8 mouse cellular contexts compared by ENCODE assay signal in genomic region chr16:87699306-87699692, GRCm38 (mm10). TPM values are rescaled to one million over a fixed set of nuclear protein-coding genes. Genes with fewer than 3 reads are reported as not detected.
A peak's percentile ranks its signal among the peaks of the same experiment; 100 is the strongest.
DNase-seq lines count a peak whose midpoint lies in the region; ATAC-seq and TF ChIP-seq lines count a peak whose summit lies in the region.

No protein-coding gene starts in this region.

- no peak for TF ChIP-seq POLR2A in thymus, adult 2 months (IDR thresholded peaks at IDR 0.05; ENCODE audit: control insufficient read depth, extremely low read depth, insufficient read depth, low read length, poor library complexity)

- H3K4me3 ChIP-seq in thymus, adult 2 months (ENCODE audit: control insufficient read depth, insufficient read depth, low read length), result peak overlapping the region; percentile 68
- peak overlapping the region; percentile 90 for H3K4me3 ChIP-seq in midbrain, embryonic 12.5 days

- no peak for TF ChIP-seq CTCF in thymus, adult 2 months (IDR thresholded peaks at IDR 0.05; ENCODE audit: borderline replicate concordance, control insufficient read depth, extremely low read depth, insufficient read depth, low read length, poor library complexity)

- peak overlapping the region; percentile 96 for H3K9ac ChIP-seq in midbrain, embryonic 12.5 days (replicated peaks)

- DNase-seq in embryo, embryonic 10.5 days (ENCODE audit: low spot score), result peak; percentile 69
- no peak for DNase-seq in embryo, embryonic 11 days
- DNase-seq in thymus, adult 2 months, result peak; percentile 58
- DNase-seq in thymus, postnatal 36 days, result no peak
- peak; percentile 45 to 57 for DNase-seq in frontal cortex, adult 2 months (ENCODE audit: extremely low spot score in 1 of 2, low spot score in 1 of 2)
- peak; percentile 45 to 65 for DNase-seq in layer of hippocampus, postnatal 14 days (ENCODE audit: low spot score in 2 of 2)
- no peak for DNase-seq in urinary bladder, postnatal 4 days (ENCODE audit: low spot score in 2 of 2)

- peak overlapping the region; percentile 69 for H3K4me2 ChIP-seq in midbrain, embryonic 12.5 days (replicated peaks)

- peaks cover 33% of the 10 kb centered on the region for H3K4me1 ChIP-seq in thymus, adult 2 months (replicated peaks; ENCODE audit: control insufficient read depth, insufficient read depth, low read length)
- peaks cover 24% of the 10 kb centered on the region for H3K4me1 ChIP-seq in midbrain, embryonic 12.5 days

- H3K36me3 ChIP-seq in thymus, adult 2 months (ENCODE audit: control insufficient read depth, insufficient read depth, low read length), result no peaks in the 10 kb centered on the region
- no peaks in the 10 kb centered on the region for H3K36me3 ChIP-seq in midbrain, embryonic 12.5 days

- no peaks in the 10 kb centered on the region for H3K27me3 ChIP-seq in thymus, adult 2 months (ENCODE audit: control insufficient read depth, insufficient read depth, low read length)
- H3K27me3 ChIP-seq in midbrain, embryonic 12.5 days, result peaks cover 10% of the 10 kb centered on the region

- no peaks in the 10 kb centered on the region for H3K9me3 ChIP-seq in midbrain, embryonic 12.5 days

- under 1% methylated on average over 20 of the region's 20 CpGs for WGBS in thymus, adult 2 months
- under 1% methylated on average over 20 of the region's 20 CpGs for WGBS in midbrain, embryonic 12.5 days

- H3K27ac ChIP-seq in thymus, adult 2 months (ENCODE audit: control insufficient read depth, insufficient read depth, low read length), result peak overlapping the region; percentile 81
- H3K27ac ChIP-seq in midbrain, embryonic 12.5 days (replicated peaks), result peak overlapping the region; percentile 96

- no peak for ATAC-seq in midbrain, embryonic 12.5 days (ENCODE audit: low FRiP score, low read depth)

RNA-seq across cellular contexts. Expression of gene Bach1, which starts 0.6 kb away (rescaled TPM):
- polyA plus RNA-seq in thymus, adult 2 months (2012; rRNA removed), result 40.2 and 45.4 TPM in 2 replicates
- 8.3 and 9.5 TPM in 2 replicates for polyA plus RNA-seq in frontal cortex, adult 2 months (2012; rRNA removed)
- total RNA-seq in layer of hippocampus, postnatal 14 days (2021), result 10 to 100 TPM; 14.5 to 15.6 TPM
- polyA plus RNA-seq in midbrain, embryonic 12.5 days (2016; fragmentation: Nextera tagmentation; extraction: Ambion mirVana), result 20.4 and 24.4 TPM in 2 replicates

Comparison
In these comparisons a context has a peak if more than half of its experiments do, and no peak if none do; other contexts are left out.
1. DNase-seq: peak in embryo, embryonic 10.5 days (single experiment), thymus, adult 2 months (single experiment), frontal cortex, adult 2 months (2 of 2) and layer of hippocampus, postnatal 14 days (2 of 2); none in embryo, embryonic 11 days (single experiment), thymus, postnatal 36 days (0 of 2) and urinary bladder, postnatal 4 days (0 of 2).